Mouse (Mus musculus): ENCODE measurements around the gene Elk3. TPM values are rescaled to one million over a fixed set of nuclear protein-coding genes. Genes with fewer than 3 reads are reported as not detected.

Elk3 gene
- polyA plus RNA-seq, 1 experiment from 2014 or later: 4.6 TPM

- peaks cover 5% of the 10 kb centered on the region for H3K4me1 ChIP-seq (ENCODE audit: control insufficient read depth, low read depth, low read length)
- no peak overlapping the region for H3K9ac ChIP-seq (ENCODE audit: low read depth, low read length)
- 83% methylated on average over 8 of the region's 8 CpGs for WGBS (ENCODE audit: insufficient replicate concordance)
- H3K36me3 ChIP-seq (ENCODE audit: control insufficient read depth, insufficient read depth): peaks cover 39% of the 10 kb centered on the region
- H3K4me2 ChIP-seq (ENCODE audit: low read depth, low read length): no peak overlapping the region
- no peak overlapping the region for H3K27ac ChIP-seq (ENCODE audit: low read length)
- ATAC-seq (ENCODE audit: low read depth): no peak
- no peaks in the 10 kb centered on the region for H3K9me3 ChIP-seq (replicated peaks; ENCODE audit: control insufficient read depth, low read length)
- no peak overlapping the region for H3K4me3 ChIP-seq (ENCODE audit: low read depth, low read length)
- no peaks in the 10 kb centered on the region for H3K27me3 ChIP-seq (ENCODE audit: control insufficient read depth, insufficient read depth, low read depth, low read length)
Measured at GRCm38 (mm10) chr10:93215051-93215763, 95.7 kb downstream of the Elk3 start.

- Histone ChIP-seq H3K27ac (ENCODE audit: low read length) (peak overlapping the region; percentile 50; the same call in 1 of the 2 replicates), H3K9ac (ENCODE audit: low read depth, low read length) (no peak overlapping the region), H3K36me3 (ENCODE audit: control insufficient read depth, insufficient read depth) (peaks cover 37% of the 10 kb centered on the region), H3K4me2 (ENCODE audit: low read depth, low read length) (no peak overlapping the region), H3K4me1 (ENCODE audit: control insufficient read depth, low read depth, low read length) (peaks cover 5% of the 10 kb centered on the region), H3K27me3 (ENCODE audit: control insufficient read depth, insufficient read depth, low read depth, low read length) (no peaks in the 10 kb centered on the region), H3K9me3 (replicated peaks; ENCODE audit: control insufficient read depth, low read length) (no peaks in the 10 kb centered on the region), H3K4me3 (ENCODE audit: low read depth, low read length) (no peak overlapping the region)
- peak; percentile 66; the same call in 1 of the 2 replicates for ATAC-seq (ENCODE audit: low read depth)
- WGBS (ENCODE audit: insufficient replicate concordance): 57% methylated on average over 4 of the region's 4 CpGs
Measured at GRCm38 (mm10) chr10:93214251-93214650, 96.7 kb downstream of the Elk3 start.

GRCm38 (mm10) chr10:93213339-93213738 lies 97.6 kb downstream of the Elk3 start:
- Histone ChIP-seq H3K4me1 (ENCODE audit: control insufficient read depth, low read depth, low read length) (peaks cover 5% of the 10 kb centered on the region), H3K36me3 (ENCODE audit: control insufficient read depth, insufficient read depth) (peaks cover 36% of the 10 kb centered on the region), H3K9me3 (replicated peaks; ENCODE audit: control insufficient read depth, low read length) (no peaks in the 10 kb centered on the region), H3K4me3 (ENCODE audit: low read depth, low read length) (no peak overlapping the region), H3K9ac (ENCODE audit: low read depth, low read length) (no peak overlapping the region), H3K27me3 (ENCODE audit: control insufficient read depth, insufficient read depth, low read depth, low read length) (no peaks in the 10 kb centered on the region), H3K4me2 (ENCODE audit: low read depth, low read length) (no peak overlapping the region), H3K27ac (ENCODE audit: low read length) (no peak overlapping the region)
- WGBS (ENCODE audit: insufficient replicate concordance): 75% methylated on average over 7 of the region's 7 CpGs
- no peak for ATAC-seq (ENCODE audit: low read depth)

GRCm38 (mm10) chr10:93212699-93213098 lies 98.2 kb downstream of the Elk3 start:
- Histone ChIP-seq H3K9ac (ENCODE audit: low read depth, low read length) (no peak overlapping the region), H3K4me1 (ENCODE audit: control insufficient read depth, low read depth, low read length) (peaks cover 5% of the 10 kb centered on the region), H3K4me2 (ENCODE audit: low read depth, low read length) (no peak overlapping the region), H3K27me3 (ENCODE audit: control insufficient read depth, insufficient read depth, low read depth, low read length) (no peaks in the 10 kb centered on the region), H3K36me3 (ENCODE audit: control insufficient read depth, insufficient read depth) (peaks cover 30% of the 10 kb centered on the region), H3K9me3 (replicated peaks; ENCODE audit: control insufficient read depth, low read length) (no peaks in the 10 kb centered on the region), H3K27ac (ENCODE audit: low read length) (no peak overlapping the region), H3K4me3 (ENCODE audit: low read depth, low read length) (no peak overlapping the region)
- WGBS (ENCODE audit: insufficient replicate concordance): 78% methylated on average over 2 of the region's 2 CpGs
- ATAC-seq (ENCODE audit: low read depth): 0 out of 2 replicates have a peak, but pooled peaks have one; percentile 32

- Histone ChIP-seq H3K36me3 (ENCODE audit: control insufficient read depth, insufficient read depth) (no peaks in the 10 kb centered on the region), H3K4me1 (ENCODE audit: control insufficient read depth, low read depth, low read length) (peaks cover 5% of the 10 kb centered on the region), H3K9me3 (replicated peaks; ENCODE audit: control insufficient read depth, low read length) (no peaks in the 10 kb centered on the region), H3K9ac (ENCODE audit: low read depth, low read length) (no peak overlapping the region), H3K27ac (ENCODE audit: low read length) (no peak overlapping the region), H3K4me2 (ENCODE audit: low read depth, low read length) (no peak overlapping the region), H3K4me3 (ENCODE audit: low read depth, low read length) (no peak overlapping the region), H3K27me3 (ENCODE audit: control insufficient read depth, insufficient read depth, low read depth, low read length) (no peaks in the 10 kb centered on the region)
- ATAC-seq (ENCODE audit: low read depth): no peak
- WGBS (ENCODE audit: insufficient replicate concordance): 61% methylated on average over 5 of the region's 5 CpGs
Measured at GRCm38 (mm10) chr10:93207176-93207575, 103.8 kb downstream of the Elk3 start.

GRCm38 (mm10) chr10:93205287-93205956 lies 105.5 kb downstream of the Elk3 start:
- H3K9me3 ChIP-seq (replicated peaks; ENCODE audit: control insufficient read depth, low read length): no peaks in the 10 kb centered on the region
- H3K4me3 ChIP-seq (ENCODE audit: low read depth, low read length): no peak overlapping the region
- no peak overlapping the region for H3K4me2 ChIP-seq (ENCODE audit: low read depth, low read length)
- H3K27ac ChIP-seq (ENCODE audit: low read length): no peak overlapping the region
- H3K27me3 ChIP-seq (ENCODE audit: control insufficient read depth, insufficient read depth, low read depth, low read length): no peaks in the 10 kb centered on the region
- 84% methylated on average over 4 of the region's 4 CpGs for WGBS (ENCODE audit: insufficient replicate concordance)
- no peak overlapping the region for H3K9ac ChIP-seq (ENCODE audit: low read depth, low read length)
- H3K36me3 ChIP-seq (ENCODE audit: control insufficient read depth, insufficient read depth): no peaks in the 10 kb centered on the region
- peaks cover 11% of the 10 kb centered on the region for H3K4me1 ChIP-seq (ENCODE audit: control insufficient read depth, low read depth, low read length)
- no peak for ATAC-seq (ENCODE audit: low read depth)

GRCm38 (mm10) chr10:93201846-93202458 lies 109.0 kb downstream of the Elk3 start:
- Histone ChIP-seq H3K9ac (ENCODE audit: low read depth, low read length) (no peak overlapping the region), H3K36me3 (ENCODE audit: control insufficient read depth, insufficient read depth) (no peaks in the 10 kb centered on the region; the same call in 1 of the 2 replicates), H3K4me1 (ENCODE audit: control insufficient read depth, low read depth, low read length) (peaks cover 14% of the 10 kb centered on the region), H3K27me3 (ENCODE audit: control insufficient read depth, insufficient read depth, low read depth, low read length) (no peaks in the 10 kb centered on the region), H3K27ac (ENCODE audit: low read length) (no peak overlapping the region), H3K9me3 (replicated peaks; ENCODE audit: control insufficient read depth, low read length) (no peaks in the 10 kb centered on the region), H3K4me3 (ENCODE audit: low read depth, low read length) (no peak overlapping the region), H3K4me2 (ENCODE audit: low read depth, low read length) (no peak overlapping the region)
- no peak for ATAC-seq (ENCODE audit: low read depth)
- 79% methylated on average over 6 of the region's 6 CpGs for WGBS (ENCODE audit: insufficient replicate concordance)

GRCm38 (mm10) chr10:93198958-93199357 lies 112.0 kb downstream of the Elk3 start:
- WGBS (ENCODE audit: insufficient replicate concordance): 52% methylated on average over 3 of the region's 3 CpGs
- Histone ChIP-seq H3K27ac (ENCODE audit: low read length) (no peak overlapping the region), H3K4me1 (ENCODE audit: control insufficient read depth, low read depth, low read length) (peaks cover 18% of the 10 kb centered on the region), H3K27me3 (ENCODE audit: control insufficient read depth, insufficient read depth, low read depth, low read length) (no peaks in the 10 kb centered on the region), H3K9ac (ENCODE audit: low read depth, low read length) (no peak overlapping the region), H3K9me3 (replicated peaks; ENCODE audit: control insufficient read depth, low read length) (no peaks in the 10 kb centered on the region), H3K36me3 (ENCODE audit: control insufficient read depth, insufficient read depth) (no peaks in the 10 kb centered on the region; the same call in 1 of the 2 replicates), H3K4me2 (ENCODE audit: low read depth, low read length) (no peak overlapping the region), H3K4me3 (ENCODE audit: low read depth, low read length) (no peak overlapping the region)
- ATAC-seq (ENCODE audit: low read depth): peak; percentile 63; the same call in 1 of the 2 replicates

Measured in liver, embryonic 16.5 days (tissue).